In genomic region chr6:145341301-145342193, GRCm38 (mm10) we compare ENCODE assay signal across 8 mouse cellular contexts.
DNase-seq lines count a peak whose midpoint lies in the region; ATAC-seq lines count a peak whose summit lies in the region.

No protein-coding gene starts in this region.

- peak; percentile 67 for ATAC-seq in cerebellum, adult (ENCODE audit: insufficient number of reproducible peaks, low FRiP score, low TSS enrichment)
- peak; percentile 39 for ATAC-seq in forebrain, embryonic 13.5 days
- peak; percentile 17; the same call in 1 of the 2 replicates for ATAC-seq in liver, embryonic 15.5 days (ENCODE audit: insufficient read depth)
- peak; percentile 45 for ATAC-seq in neural tube, embryonic 11.5 days (ENCODE audit: insufficient read depth, low FRiP score, low TSS enrichment)
- peak; percentile 45; the same call in 1 of the 2 replicates for ATAC-seq in stomach, embryonic 16.5 days (ENCODE audit: insufficient read depth, low FRiP score)

- H3K27me3 ChIP-seq in forebrain, embryonic 13.5 days: peaks cover 21% of the 10 kb centered on the region
- H3K27me3 ChIP-seq in liver, embryonic 15.5 days: peaks cover 24% of the 10 kb centered on the region
- H3K27me3 ChIP-seq in neural tube, embryonic 11.5 days (ENCODE audit: control insufficient read depth, insufficient read depth, low read length): no peaks in the 10 kb centered on the region
- no peaks in the 10 kb centered on the region for H3K27me3 ChIP-seq in stomach, embryonic 16.5 days (ENCODE audit: control insufficient read depth, insufficient read depth, low read length)

- H3K4me2 ChIP-seq in forebrain, embryonic 13.5 days: peak overlapping the region; percentile 86
- H3K4me2 ChIP-seq in liver, embryonic 15.5 days: peak overlapping the region; percentile 88
- H3K4me2 ChIP-seq in neural tube, embryonic 11.5 days (ENCODE audit: low read depth): peak overlapping the region; percentile 91
- H3K4me2 ChIP-seq in stomach, embryonic 16.5 days (ENCODE audit: low read depth, low read length): peak overlapping the region; percentile 97

- H3K36me3 ChIP-seq in forebrain, embryonic 13.5 days (ENCODE audit: poor library complexity, severe bottlenecking): no peaks in the 10 kb centered on the region
- no peaks in the 10 kb centered on the region for H3K36me3 ChIP-seq in liver, embryonic 15.5 days (replicated peaks)
- no peaks in the 10 kb centered on the region for H3K36me3 ChIP-seq in neural tube, embryonic 11.5 days (ENCODE audit: control insufficient read depth, insufficient read depth, low read length)
- no peaks in the 10 kb centered on the region for H3K36me3 ChIP-seq in stomach, embryonic 16.5 days (ENCODE audit: control insufficient read depth, insufficient read depth, low read length)

- DNase-seq in ES-CJ7 (ENCODE audit: low read depth, low spot score): peak; percentile 95
- DNase-seq in heart, postnatal 10 days: peak; percentile 90 to 94
- peak; percentile 80 to 88 for DNase-seq in kidney, postnatal 4 days
- DNase-seq in neural tube, embryonic 11.5 days (ENCODE audit: low spot score): peak; percentile 80

- H3K9ac ChIP-seq in forebrain, embryonic 13.5 days: peak overlapping the region; percentile 65
- peak overlapping the region; percentile 35 for H3K9ac ChIP-seq in liver, embryonic 15.5 days
- peak overlapping the region; percentile 37 for H3K9ac ChIP-seq in neural tube, embryonic 11.5 days (ENCODE audit: low read length)
- peak overlapping the region; percentile 73 for H3K9ac ChIP-seq in stomach, embryonic 16.5 days (ENCODE audit: low read length)

- H3K4me3 ChIP-seq in forebrain, embryonic 13.5 days: peak overlapping the region; percentile 51
- H3K4me3 ChIP-seq in liver, embryonic 15.5 days (replicated peaks): peak overlapping the region; percentile 54
- peak overlapping the region; percentile 42 for H3K4me3 ChIP-seq in neural tube, embryonic 11.5 days (ENCODE audit: low read depth, low read length)
- peak overlapping the region; percentile 52 for H3K4me3 ChIP-seq in stomach, embryonic 16.5 days (replicated peaks; ENCODE audit: low read length)

- intact Hi-C loops in heart, postnatal 10 days (cut with DNase I): loop anchor here (1.0 to 2.0 kb wide), 6 partner anchors 91 to 253 kb away; partner anchors contain the start of genes Casc1, Etfrf1 and Kras

- H3K9me3 ChIP-seq in forebrain, embryonic 13.5 days (replicated peaks): no peaks in the 10 kb centered on the region
- H3K9me3 ChIP-seq in liver, embryonic 15.5 days (replicated peaks): no peaks in the 10 kb centered on the region
- no peaks in the 10 kb centered on the region for H3K9me3 ChIP-seq in neural tube, embryonic 11.5 days (ENCODE audit: control insufficient read depth, low read length)
- H3K9me3 ChIP-seq in stomach, embryonic 16.5 days (replicated peaks; ENCODE audit: control insufficient read depth, low read length): no peaks in the 10 kb centered on the region

- under 1% methylated on average over 33 of the region's 33 CpGs for WGBS in forebrain, embryonic 13.5 days
- WGBS in liver, embryonic 15.5 days (ENCODE audit: insufficient replicate concordance): under 1% methylated on average over 33 of the region's 33 CpGs
- WGBS in neural tube, embryonic 11.5 days: under 1% methylated on average over 33 of the region's 33 CpGs
- whole genome bisulfite sequencing in stomach, embryonic 16.5 days: under 1% methylated on average over 33 of the region's 33 CpGs

- 0 out of 2 replicates have a peak, but pooled peaks cover 7% of the 10 kb centered on the region for H3K4me1 ChIP-seq in forebrain, embryonic 13.5 days
- H3K4me1 ChIP-seq in liver, embryonic 15.5 days (replicated peaks): peaks cover 25% of the 10 kb centered on the region
- H3K4me1 ChIP-seq in neural tube, embryonic 11.5 days (ENCODE audit: control insufficient read depth, insufficient read depth, low read length): no peaks in the 10 kb centered on the region
- 0 out of 2 replicates have a peak, but pooled peaks cover 3% of the 10 kb centered on the region for H3K4me1 ChIP-seq in stomach, embryonic 16.5 days (ENCODE audit: control insufficient read depth, insufficient read depth, low read length)

- H3K27ac ChIP-seq in forebrain, embryonic 13.5 days: peak overlapping the region; percentile 70
- H3K27ac ChIP-seq in liver, embryonic 15.5 days (replicated peaks): peak overlapping the region; percentile 68
- H3K27ac ChIP-seq in neural tube, embryonic 11.5 days (ENCODE audit: low read depth, low read length): peak overlapping the region; percentile 54; the same call in 1 of the 2 replicates
- peak overlapping the region; percentile 87 for H3K27ac ChIP-seq in stomach, embryonic 16.5 days (ENCODE audit: low read length)

Comparison
In these comparisons a context has a peak if more than half of its experiments do, and no peak if none do; other contexts are left out.
1. Peak in every context shown above with its lines: DNase-seq, ATAC-seq, H3K4me3 ChIP-seq and H3K27ac ChIP-seq.
2. ATAC-seq: peak in every context shown above with its lines; median percentile 67 in cerebellum, adult; 45 in neural tube, embryonic 11.5 days; 45 in stomach, embryonic 16.5 days; 39 in forebrain, embryonic 13.5 days; 17 in liver, embryonic 15.5 days.